ENCODE assay signal across 9 mouse cellular contexts in genomic region chr5:118879808-118880478, GRCm38 (mm10).
DNase-seq lines count a peak whose midpoint lies in the region; ATAC-seq and TF ChIP-seq lines count a peak whose summit lies in the region.
"Had no signal": no experiment of that assay in that cellular context is flagged by ENCODE, and none has a peak within 500 bp of the region (broad histone marks: within the 10 kb centered on the region; RNA-seq: fewer than 3 reads in every experiment).

No protein-coding gene starts in this region.

- H3K27ac ChIP-seq in ES-Bruce4 (ENCODE audit: insufficient read depth, low read length) = no peak overlapping the region
- H3K27ac ChIP-seq in bone marrow, adult 2 months (ENCODE audit: control insufficient read depth, insufficient read depth, low read depth, low read length, poor library complexity) = no peak overlapping the region
- H3K27ac ChIP-seq in embryonic facial prominence, embryonic 15.5 days (replicated peaks) = peak overlapping the region; percentile 41
- peak overlapping the region; percentile 2; the same call in 1 of the 2 replicates for H3K27ac ChIP-seq in heart, postnatal 0 days (ENCODE audit: low read depth)
- peak overlapping the region; percentile 53 for H3K27ac ChIP-seq in lung, embryonic 15.5 days
- H3K27ac ChIP-seq: limb, embryonic 15.5 days had no signal

- no peak for TF ChIP-seq POLR2A in ES-Bruce4 (IDR thresholded peaks at IDR 0.05; ENCODE audit: insufficient read depth, low read length)
- TF ChIP-seq POLR2A in bone marrow, adult 2 months (IDR thresholded peaks at IDR 0.05; ENCODE audit: borderline replicate concordance, control insufficient read depth, low read depth, low read length) = no peak

- H3K36me3 ChIP-seq in ES-Bruce4 (ENCODE audit: control insufficient read depth, insufficient read depth, low read length, poor library complexity, severe bottlenecking) = no peaks in the 10 kb centered on the region
- no peaks in the 10 kb centered on the region for H3K36me3 ChIP-seq in embryonic facial prominence, embryonic 15.5 days
- no peaks in the 10 kb centered on the region for H3K36me3 ChIP-seq in heart, postnatal 0 days (replicated peaks; ENCODE audit: control insufficient read depth, insufficient read depth, low read length)
- no peaks in the 10 kb centered on the region for H3K36me3 ChIP-seq in lung, embryonic 15.5 days
- H3K36me3 ChIP-seq: limb, embryonic 15.5 days had no signal

- H3K4me2 ChIP-seq in embryonic facial prominence, embryonic 15.5 days (replicated peaks) = 0 out of 2 replicates have a peak overlapping the region, but pooled peaks have one; percentile 3
- H3K4me2 ChIP-seq in heart, postnatal 0 days (ENCODE audit: low read depth, low read length) = no peak overlapping the region
- H3K4me2 ChIP-seq in lung, embryonic 15.5 days = peak overlapping the region; percentile 14; the same call in 1 of the 2 replicates
- H3K4me2 ChIP-seq: limb, embryonic 15.5 days had no signal

- whole genome bisulfite sequencing in bone marrow, adult 2 months = 20% methylated on average over 13 of the region's 13 CpGs
- WGBS in embryonic facial prominence, embryonic 15.5 days = 4% methylated on average over 13 of the region's 13 CpGs
- WGBS in heart, postnatal 0 days = 16% methylated on average over 13 of the region's 13 CpGs
- WGBS in lung, embryonic 15.5 days = 12% methylated on average over 13 of the region's 13 CpGs

- peak; percentile 49 for TF ChIP-seq CTCF in ES-Bruce4 (IDR thresholded peaks at IDR 0.05; ENCODE audit: low read depth, low read length)
- peak; percentile 57 for TF ChIP-seq CTCF in bone marrow, adult 2 months (IDR thresholded peaks at IDR 0.05; ENCODE audit: control insufficient read depth, insufficient read depth, low read length)
- peak; percentile 76 for TF ChIP-seq CTCF in heart, postnatal 0 days (IDR thresholded peaks at IDR 0.05; ENCODE audit: low read depth)

- H3K27me3 ChIP-seq in ES-Bruce4 (ENCODE audit: control insufficient read depth, insufficient read depth, low read length, poor library complexity, severe bottlenecking) = no peaks in the 10 kb centered on the region
- H3K27me3 ChIP-seq in embryonic facial prominence, embryonic 15.5 days = peaks cover 10% of the 10 kb centered on the region
- H3K27me3 ChIP-seq in heart, postnatal 0 days (ENCODE audit: control insufficient read depth, insufficient read depth, low read length) = peaks cover 50% of the 10 kb centered on the region
- peaks cover 13% of the 10 kb centered on the region for H3K27me3 ChIP-seq in lung, embryonic 15.5 days

- no peak for ATAC-seq in embryonic facial prominence, embryonic 15.5 days (ENCODE audit: insufficient number of reproducible peaks, low FRiP score, low TSS enrichment, low read depth)
- no peak for ATAC-seq in heart, postnatal 0 days (ENCODE audit: insufficient read depth, low read depth)
- ATAC-seq in lung, embryonic 15.5 days (ENCODE audit: borderline replicate concordance, extremely low read depth, low FRiP score, low TSS enrichment) = peak; percentile 75

- no peak overlapping the region for H3K9ac ChIP-seq in ES-Bruce4 (ENCODE audit: low read depth, poor library complexity, severe bottlenecking)
- no peak overlapping the region for H3K9ac ChIP-seq in embryonic facial prominence, embryonic 15.5 days
- H3K9ac ChIP-seq in heart, postnatal 0 days (replicated peaks; ENCODE audit: low read depth, low read length) = no peak overlapping the region
- H3K9ac ChIP-seq in lung, embryonic 15.5 days = no peak overlapping the region
- H3K9ac ChIP-seq: limb, embryonic 15.5 days had no signal

- no peaks in the 10 kb centered on the region for H3K9me3 ChIP-seq in ES-Bruce4 (replicated peaks; ENCODE audit: control insufficient read depth, insufficient read depth, low read length, poor library complexity, severe bottlenecking)
- H3K9me3 ChIP-seq in embryonic facial prominence, embryonic 15.5 days (replicated peaks) = no peaks in the 10 kb centered on the region
- no peaks in the 10 kb centered on the region for H3K9me3 ChIP-seq in heart, postnatal 0 days (replicated peaks; ENCODE audit: control insufficient read depth, low read length)
- H3K9me3 ChIP-seq in lung, embryonic 15.5 days = no peaks in the 10 kb centered on the region
- H3K9me3 ChIP-seq: limb, embryonic 15.5 days had no signal

- no peak overlapping the region for H3K4me3 ChIP-seq in ES-Bruce4 (ENCODE audit: low read depth, low read length)
- H3K4me3 ChIP-seq in bone marrow, adult 2 months (replicated peaks; ENCODE audit: control insufficient read depth, low read depth, low read length) = no peak overlapping the region
- no peak overlapping the region for H3K4me3 ChIP-seq in embryonic facial prominence, embryonic 15.5 days (replicated peaks)
- no peak overlapping the region for H3K4me3 ChIP-seq in heart, postnatal 0 days (ENCODE audit: low read depth, low read length)
- no peak overlapping the region for H3K4me3 ChIP-seq in lung, embryonic 15.5 days
- H3K4me3 ChIP-seq: limb, embryonic 15.5 days had no signal

- TF ChIP-seq EP300 in ES-Bruce4 (IDR thresholded peaks at IDR 0.05; ENCODE audit: insufficient read depth, low read depth, low read length) = no peak
- no peak for TF ChIP-seq EP300 in heart, postnatal 0 days (IDR thresholded peaks at IDR 0.05; ENCODE audit: low read depth)

- H3K4me1 ChIP-seq in ES-Bruce4 (ENCODE audit: control insufficient read depth, insufficient read depth, low read length) = no peaks in the 10 kb centered on the region
- H3K4me1 ChIP-seq in bone marrow, adult 2 months (ENCODE audit: control insufficient read depth, insufficient read depth, low read length) = no peaks in the 10 kb centered on the region
- peaks cover 28% of the 10 kb centered on the region for H3K4me1 ChIP-seq in embryonic facial prominence, embryonic 15.5 days
- no peaks in the 10 kb centered on the region for H3K4me1 ChIP-seq in heart, postnatal 0 days (ENCODE audit: control insufficient read depth, insufficient read depth)
- peaks cover 14% of the 10 kb centered on the region; the same call in 1 of the 2 replicates for H3K4me1 ChIP-seq in lung, embryonic 15.5 days

- peak; percentile 68 for DNase-seq in heart, postnatal 0 days (ENCODE audit: low spot score)
- peak; percentile 65 to 89 for DNase-seq in kidney, postnatal 36 days
- peak; percentile 57 for DNase-seq in retina, postnatal 7 days (ENCODE audit: low read depth, low spot score)
- DNase-seq in yolk sac, embryonic 10.5 days (ENCODE audit: low spot score) = peak; percentile 44

Comparison
In these comparisons a context has a peak if more than half of its experiments do, and no peak if none do; other contexts are left out.
1. H3K27ac ChIP-seq: peak in embryonic facial prominence, embryonic 15.5 days (single experiment), heart, postnatal 0 days (single experiment) and lung, embryonic 15.5 days (single experiment); none in ES-Bruce4 (single experiment) and bone marrow, adult 2 months (single experiment).
2. Peak in every context shown above with its lines, with median percentiles within 50 percentile points of each other: CTCF ChIP-seq and DNase-seq.